Mouse (Mus musculus): ENCODE measurements around the gene Ccdc153.
A peak's percentile ranks its signal among the peaks of the same experiment; 100 is the strongest.

Ccdc153 gene

DNA sequence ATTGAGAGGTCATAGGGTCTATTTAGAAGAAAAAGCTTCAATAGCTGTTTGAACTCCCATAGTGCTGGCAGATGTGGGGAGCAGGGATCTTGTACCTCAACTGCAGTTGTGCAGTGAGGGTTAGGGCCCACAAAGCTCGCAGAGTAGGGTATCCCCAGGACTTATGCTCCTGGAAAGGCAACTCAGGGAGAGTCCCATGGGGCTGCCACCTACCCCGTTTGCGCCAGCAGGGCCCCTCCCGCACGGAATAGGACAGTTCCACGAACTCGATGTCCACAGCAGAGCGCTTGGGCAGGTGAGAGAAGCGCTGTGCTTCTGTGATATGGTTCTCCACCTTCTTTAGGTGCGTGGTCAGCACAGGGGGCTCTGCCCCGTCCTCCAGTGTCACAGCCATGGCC is 46.5 kb downstream of the Ccdc153 start:
- DNase-seq (ENCODE audit: low read depth, low spot score): no peak

DNA sequence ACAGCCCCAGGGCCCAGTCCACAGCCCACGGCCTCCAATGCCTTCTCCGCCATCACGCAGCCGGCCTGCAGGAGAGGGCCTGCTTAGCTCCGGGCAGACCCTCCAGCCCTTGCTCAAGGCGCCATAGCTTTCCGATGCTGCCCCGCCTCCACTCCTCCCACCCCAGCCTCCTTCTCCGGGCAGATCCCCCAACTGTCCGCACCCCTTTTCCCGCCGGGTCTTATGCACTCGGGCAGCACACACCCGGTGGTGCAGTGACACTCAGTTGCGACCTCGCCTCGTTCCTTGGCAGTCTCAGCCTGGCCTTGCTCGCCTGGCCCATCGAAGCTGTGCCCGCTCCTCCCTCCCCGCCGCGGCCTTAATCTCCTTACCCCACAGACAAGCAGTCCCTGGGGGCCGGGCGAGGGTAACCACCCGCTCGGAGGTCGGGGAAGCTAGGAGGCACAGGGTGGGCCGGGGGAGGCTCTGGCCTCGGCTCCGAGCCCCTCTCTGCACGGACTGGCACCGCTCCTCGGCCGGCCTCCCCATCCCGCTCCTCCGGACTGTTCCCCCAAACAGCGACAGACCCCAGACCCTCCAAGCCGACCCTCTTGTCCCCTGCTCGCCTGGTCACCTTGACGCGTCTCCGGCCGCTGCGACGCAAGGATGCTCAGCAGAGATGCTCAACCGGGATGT is 47.1 kb downstream of the Ccdc153 start:
- DNase-seq (ENCODE audit: low read depth, low spot score): peak; percentile 60

DNA sequence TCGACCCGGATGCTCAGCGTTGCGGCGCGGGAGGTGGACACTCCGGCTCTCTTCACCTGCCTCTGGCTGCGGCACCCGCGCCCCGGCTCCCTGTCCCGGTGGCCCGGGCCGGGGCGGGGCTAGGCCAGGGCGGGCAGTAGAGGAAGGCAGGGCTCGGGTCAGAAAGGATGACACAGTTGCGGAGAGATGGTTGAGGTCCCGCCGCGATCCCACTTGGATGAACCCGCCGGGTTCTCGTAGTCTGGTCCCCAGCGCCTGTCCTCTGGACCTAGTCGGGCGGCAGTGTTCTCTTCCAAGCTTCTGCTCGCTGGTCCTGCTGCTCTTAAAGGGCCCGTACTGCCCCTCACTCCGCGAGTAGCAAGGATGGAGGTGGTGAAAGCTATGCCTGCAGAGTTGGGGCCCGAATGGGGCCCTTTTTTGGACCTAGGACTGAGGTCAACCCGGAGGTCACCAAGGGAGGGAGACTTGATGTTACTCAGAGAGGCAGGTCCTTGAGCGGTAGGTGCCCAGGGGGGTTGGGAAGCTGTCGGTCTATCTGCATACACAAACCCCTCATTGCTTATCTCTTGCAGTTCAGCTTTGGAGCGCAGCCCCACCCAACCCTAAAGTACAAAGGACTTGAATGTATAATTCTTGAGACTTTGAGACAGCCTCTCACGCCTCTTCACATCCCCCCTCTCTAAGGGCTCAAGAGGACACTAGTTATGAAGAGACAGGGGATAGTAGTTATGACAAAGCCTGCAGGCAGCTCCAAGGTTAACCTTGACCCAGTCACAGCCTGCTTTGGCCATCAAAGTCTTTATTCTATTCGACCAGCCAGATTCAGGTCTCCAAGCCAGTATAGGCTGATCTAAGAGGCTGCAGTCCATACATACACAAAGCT is 47.8 kb downstream of the Ccdc153 start, which contains the start of gene Abcg4:
Abcg4 (minus strand) TSS at position 540 of the 883 bp plus-strand sequence.
- DNase-seq (ENCODE audit: low read depth, low spot score): no peak

DNA sequence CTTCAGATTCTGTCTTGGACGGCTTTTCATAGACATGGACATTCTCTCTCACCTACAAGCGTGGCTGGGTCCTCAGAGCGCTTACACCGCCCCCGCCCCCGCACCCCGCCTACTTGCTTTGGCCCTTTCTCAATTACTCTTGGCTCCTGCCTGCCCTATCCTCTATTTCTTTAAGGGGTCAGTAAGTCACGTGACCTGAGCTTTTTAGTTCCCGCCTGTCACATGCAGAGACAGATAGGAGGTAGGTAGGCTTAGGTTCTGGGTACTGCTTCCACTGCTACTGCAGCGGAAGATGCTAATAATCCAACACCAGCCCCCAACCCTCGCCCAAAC is 48.4 kb downstream of the Ccdc153 start:
- DNase-seq (ENCODE audit: low read depth, low spot score): no peak

DNA sequence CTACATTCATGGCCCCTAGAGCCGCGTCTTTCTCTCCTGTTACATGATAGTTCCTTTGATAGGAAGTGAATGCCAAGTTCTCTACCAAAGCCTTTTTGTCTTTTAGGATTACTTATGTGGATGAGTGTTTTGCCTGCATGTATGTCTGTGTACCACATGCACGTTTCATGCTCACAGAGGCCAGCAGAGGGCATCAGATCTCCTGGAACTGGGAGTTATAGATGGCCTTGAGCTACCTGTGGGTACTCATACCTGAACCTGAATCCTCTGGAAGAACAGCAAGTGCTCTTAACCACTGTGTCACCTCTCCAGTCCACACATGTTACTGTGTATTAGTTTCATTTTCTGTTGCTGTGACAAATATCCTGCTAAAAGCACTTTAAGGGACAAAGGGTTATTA is 52.0 kb downstream of the Ccdc153 start:
- no peak for DNase-seq (ENCODE audit: low read depth, low spot score)

Data from retina, postnatal 7 days (tissue).